Mouse (Mus musculus) layer of hippocampus, adult 2 months (tissue): ENCODE measurements around the gene Rapgefl1. TPM values are rescaled to one million over a fixed set of nuclear protein-coding genes. Genes with fewer than 3 reads are reported as not detected.

ENCODE experiments used
- DNase-seq, 2 experiments: peaks; one replicate each; pipeline ENCODE4 v3.0.0; 2022; ENCODE audit warnings: low spot score in 2 of 2
- H3K27ac ChIP-seq: fragments of 200-600 bp; 2 replicates; pipeline ENCODE4 v1.8.1; 2022
- H3K4me3 ChIP-seq: fragments of 200-600 bp; 2 replicates; pipeline ENCODE4 v1.8.1; 2022; ENCODE audit warnings: mild to moderate bottlenecking
- CTCF ChIP-seq: fragments of 200-600 bp; conservative IDR thresholded peaks from 2 replicates; pipeline ENCODE4 v1.8.1; 2022; ENCODE audit warnings: antibody characterized with exemption, mild to moderate bottlenecking, moderate library complexity
- total RNA-seq, 2 experiments: library from RNA; stranded (reverse); gene quantifications; 2 replicates each; pipeline ENCODE4 v1.2.3; 2021

The Rapgefl1 gene
- total RNA-seq, 2 experiments from 2014 or later, result 213 to 240 TPM

- peak overlapping the region; percentile 90 for H3K27ac ChIP-seq
- peak overlapping the region; percentile 31 for H3K4me3 ChIP-seq
- no peak for TF ChIP-seq CTCF
- peak; percentile 63 to 66 for DNase-seq
Measured at GRCm38 (mm10) chr11:98850100-98851093, 13.8 kb downstream of the Rapgefl1 start.

GRCm38 (mm10) chr11:98854116-98854515, 17.5 kb downstream of the Rapgefl1 start:
- TF ChIP-seq CTCF, result peak; percentile 40
- no peak overlapping the region for H3K27ac ChIP-seq
- DNase-seq, result no peak
- H3K4me3 ChIP-seq, result no peak overlapping the region

- Histone ChIP-seq H3K4me3 (no peak overlapping the region), H3K27ac (no peak overlapping the region)
- no peak for TF ChIP-seq CTCF
- DNase-seq, result no peak
Measured at GRCm38 (mm10) chr11:98854659-98855058, 18.1 kb downstream of the Rapgefl1 start.

GRCm38 (mm10) chr11:98858759-98859731, 22.5 kb downstream of the Rapgefl1 start:
- Histone ChIP-seq H3K27ac (no peak overlapping the region), H3K4me3 (no peak overlapping the region)
- peak; percentile 82 for TF ChIP-seq CTCF
- DNase-seq, result peak; percentile 86 to 93

GRCm38 (mm10) chr11:98863028-98863750, 26.6 kb downstream of the Rapgefl1 start, which contains the start of gene Wipf2:
TSS of gene Wipf2 (plus strand) at chr11:98863638.
- peak; percentile 83 for TF ChIP-seq CTCF
- peak; percentile 96 to 97 for DNase-seq
- H3K27ac ChIP-seq, result peak within 1 kb of the TSS; percentile 96
- peak within 1 kb of the TSS; percentile 76 for H3K4me3 ChIP-seq

- no peak for DNase-seq
- TF ChIP-seq CTCF, result no peak
- H3K4me3 ChIP-seq, result peak overlapping the region; percentile 76
- H3K27ac ChIP-seq, result peak overlapping the region; percentile 96
Measured at GRCm38 (mm10) chr11:98863751-98864429, 27.3 kb downstream of the Rapgefl1 start.

- no peak for TF ChIP-seq CTCF
- no peak for DNase-seq
- Histone ChIP-seq H3K4me3 (no peak overlapping the region), H3K27ac (peak overlapping the region; percentile 56; the same call in 1 of the 2 replicates)
Measured at GRCm38 (mm10) chr11:98867293-98867692, 30.7 kb downstream of the Rapgefl1 start.

GRCm38 (mm10) chr11:98869906-98870305, 33.3 kb downstream of the Rapgefl1 start:
- Histone ChIP-seq H3K27ac (peak overlapping the region; percentile 96; the same call in 1 of the 2 replicates), H3K4me3 (no peak overlapping the region)
- DNase-seq, result no peak
- no peak for TF ChIP-seq CTCF

GRCm38 (mm10) chr11:98870791-98871190, 34.2 kb downstream of the Rapgefl1 start:
- Histone ChIP-seq H3K27ac (peak overlapping the region; percentile 96), H3K4me3 (no peak overlapping the region)
- no peak for DNase-seq
- TF ChIP-seq CTCF, result no peak

- TF ChIP-seq CTCF, result no peak
- no peak for DNase-seq
- no peak overlapping the region for H3K4me3 ChIP-seq
- H3K27ac ChIP-seq, result peak overlapping the region; percentile 96
Measured at GRCm38 (mm10) chr11:98871416-98871815, 34.8 kb downstream of the Rapgefl1 start.

- DNase-seq, result peak; percentile 59 to 77
- H3K4me3 ChIP-seq, result peak overlapping the region; percentile 15
- no peak for TF ChIP-seq CTCF
- H3K27ac ChIP-seq, result peak overlapping the region; percentile 96
Measured at GRCm38 (mm10) chr11:98872040-98872439, 35.5 kb downstream of the Rapgefl1 start.

GRCm38 (mm10) chr11:98873900-98874299, 37.3 kb downstream of the Rapgefl1 start:
- 0 out of 2 replicates have a peak overlapping the region, but pooled peaks have one; percentile 16 for H3K27ac ChIP-seq
- no peak overlapping the region for H3K4me3 ChIP-seq
- DNase-seq, result no peak
- no peak for TF ChIP-seq CTCF
